Mouse (Mus musculus) B cell, adult 62 days (primary cell): Measurements from ENCODE around the gene 4933427D14Rik. TPM values are rescaled to one million over a fixed set of nuclear protein-coding genes. Genes with fewer than 3 reads are reported as not detected.

Experiments used
- total RNA-seq: library from RNA; stranded (reverse); gene quantifications from 4 replicates; pipeline ENCODE4 v1.2.4, GENCODE M21; 2023

Gene 4933427D14Rik
- total RNA-seq = 11.5 to 14.2 TPM (median 12.9 TPM) in 4 replicates

GRCm38 (mm10) chr11:72207204-72207833 is at the start of gene 4933427D14Rik, which contains the start of gene Txndc17:
Gene 4933427D14Rik, minus strand, starts transcription at chr11:72207459.
Gene Txndc17, plus strand, starts transcription at chr11:72207547.

DNA sequence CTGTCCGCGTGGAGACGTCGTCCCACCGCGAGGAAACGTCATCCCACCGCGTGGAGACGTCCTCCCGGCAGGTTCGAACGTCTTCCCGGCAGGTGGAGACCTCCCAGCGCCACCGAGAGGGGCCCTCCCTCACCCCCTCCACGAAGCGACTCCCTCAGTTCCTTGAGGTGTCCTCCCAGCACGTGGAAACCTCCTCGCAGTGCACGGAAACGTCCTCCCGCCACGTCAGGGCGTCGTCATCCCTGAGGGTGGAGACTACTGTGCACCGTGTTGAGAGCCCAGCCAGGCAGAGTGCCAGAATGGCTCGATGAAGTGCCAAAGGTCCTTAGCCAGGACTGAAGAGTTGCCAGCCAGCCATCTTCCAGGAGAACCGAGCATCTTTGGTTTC is 8.1 kb upstream of the 4933427D14Rik start, which contains the start of gene Med31:
Gene Med31 (minus strand): TSS at position 183 of the 388 bp plus-strand sequence.

GRCm38 (mm10) chr11:72206341-72207203 is 687 bp downstream of the 4933427D14Rik start, which contains the start of gene Gm43951:
Gene Gm43951, minus strand, starts transcription at chr11:72206840.

GRCm38 (mm10) chr11:72135383-72136158 is 71.7 kb downstream of the 4933427D14Rik start, which contains the start of gene Pitpnm3:
Gene Pitpnm3, minus strand, starts transcription at chr11:72135778.

Other genes starting within 250 kb of the 4933427D14Rik start
- not detected in 4 replicates for gene Aipl1, start 169.9 kb downstream of the 4933427D14Rik start, total RNA-seq
- gene Pimreg, start 165.4 kb downstream of the 4933427D14Rik start, total RNA-seq = 0.38 to 2.0 TPM (median 0.39 TPM) in 3 of 4 replicates, not detected in the other
- gene Pitpnm3, start 71.7 kb downstream of the 4933427D14Rik start, total RNA-seq = not detected in 4 replicates
- 0.89 to 1.7 TPM (median 1.3 TPM) in 4 replicates for gene Gm43951, start 619 bp downstream of the 4933427D14Rik start, total RNA-seq
- 28.8 to 33.8 TPM (median 31.2 TPM) in 4 replicates for gene Txndc17, start 88 bp upstream of the 4933427D14Rik start, total RNA-seq
- 39.0 to 45.6 TPM (median 41.8 TPM) in 4 replicates for gene Med31, start 8.1 kb upstream of the 4933427D14Rik start, total RNA-seq
- not detected in 4 replicates for gene Slc13a5, start 59.8 kb upstream of the 4933427D14Rik start, total RNA-seq
- gene Xaf1, start 94.2 kb upstream of the 4933427D14Rik start, total RNA-seq = 29.6 to 39.2 TPM (median 35.9 TPM) in 4 replicates
- gene Fbxo39, start 107.0 kb upstream of the 4933427D14Rik start, total RNA-seq = 0.58 TPM in 1 of 4 replicates, not detected in the others
- not detected in 4 replicates for gene Tekt1, start 155.0 kb upstream of the 4933427D14Rik start, total RNA-seq
- 0.24 to 1.3 TPM (median 0.66 TPM) in 3 of 4 replicates, not detected in the other for gene Smtnl2, start 204.3 kb upstream of the 4933427D14Rik start, total RNA-seq
- gene Ggt6, start 228.1 kb upstream of the 4933427D14Rik start, total RNA-seq = not detected in 4 replicates
- gene Mybbp1a, start 233.9 kb upstream of the 4933427D14Rik start, total RNA-seq = 167 to 187 TPM (median 178 TPM) in 4 replicates